Mouse (Mus musculus) G1E (cell line): ENCODE measurements around the gene Stag1. TPM values are rescaled to one million over a fixed set of nuclear protein-coding genes. Genes with fewer than 3 reads are reported as not detected.

Experiments
- ATAC-seq: 2 replicates; pipeline ENCODE4 v1.8.0; 2016; ENCODE audit warnings: mild to moderate bottlenecking; ENCODE audit not compliant: insufficient number of reproducible peaks, poor library complexity, low FRiP score, severe bottlenecking; ENCODE audit errors: extremely low read depth
- DNase-seq: peaks from one replicate; pipeline ENCODE4 v3.0.0; 2012; ENCODE audit warnings: low spot score
- H3K27me3 ChIP-seq: 2 replicates; pipeline ENCODE4 v1.6.1; 2012; ENCODE audit warnings: mild to moderate bottlenecking, low read length, inconsistent platforms; ENCODE audit not compliant: insufficient read depth
- H3K36me3 ChIP-seq: replicated peaks from 2 replicates; pipeline ENCODE3; 2012; ENCODE audit warnings: mild to moderate bottlenecking, inconsistent platforms
- H3K4me1 ChIP-seq: 2 replicates; pipeline ENCODE4 v1.6.1; 2012; ENCODE audit warnings: low read depth, low read length, inconsistent platforms, mixed read lengths; ENCODE audit not compliant: insufficient read depth
- H3K4me3 ChIP-seq: 2 replicates; pipeline ENCODE4 v1.5.1; 2012; ENCODE audit warnings: low read depth, mild to moderate bottlenecking, inconsistent platforms, low read length, moderate library complexity, mixed read lengths
- H3K9me3 ChIP-seq: replicated peaks from 2 replicates; pipeline ENCODE4 v1.6.1; 2012; ENCODE audit warnings: inconsistent platforms
- CTCF ChIP-seq: IDR thresholded peaks from 2 replicates; pipeline ENCODE4 v1.5.1; 2012; ENCODE audit warnings: low read depth, low read length, inconsistent platforms, mixed read lengths
- GATA1 ChIP-seq: IDR thresholded peaks from 2 replicates; pipeline ENCODE4 v1.6.1; 2012; ENCODE audit warnings: borderline replicate concordance, low read length, inconsistent platforms, mixed read lengths
- GATA2 ChIP-seq: IDR thresholded peaks from 2 replicates; pipeline ENCODE4 v1.6.1; 2012; ENCODE audit warnings: low read depth, low read length, inconsistent platforms, borderline replicate concordance
- POLR2AphosphoS5 ChIP-seq: IDR thresholded peaks from 2 replicates; pipeline ENCODE4 v1.6.1; 2012; ENCODE audit warnings: low read depth, low read length, inconsistent platforms; ENCODE audit not compliant: insufficient replicate concordance
- TAL1 ChIP-seq: conservative IDR thresholded peaks from 2 replicates; pipeline ENCODE4 v1.6.1; 2012; ENCODE audit warnings: low read depth, low read length, inconsistent platforms, mixed read lengths
- polyA plus RNA-seq: library from polyadenylated mRNA; stranded (reverse); fragments of >175 nt; gene quantifications from 2 replicates; pipeline ENCODE4 v1.2.3, GENCODE M21; 2012
- total RNA-seq, 2 experiments: library from RNA; stranded (forward) in 1 of 2; stranded (reverse) in 1 of 2; fragments of 200-1000 nt in 1 of 2; fragments of >200 nt in 1 of 2; fragmentation: Nextera tagmentation in 1 of 2; gene quantifications; 2 replicates each; pipeline ENCODE4 v1.2.3; 2014 to 2017

Stag1 gene
- total and polyA plus RNA-seq, 3 experiments: 2.9 to 75.4 (median 71.5) TPM

DNA sequence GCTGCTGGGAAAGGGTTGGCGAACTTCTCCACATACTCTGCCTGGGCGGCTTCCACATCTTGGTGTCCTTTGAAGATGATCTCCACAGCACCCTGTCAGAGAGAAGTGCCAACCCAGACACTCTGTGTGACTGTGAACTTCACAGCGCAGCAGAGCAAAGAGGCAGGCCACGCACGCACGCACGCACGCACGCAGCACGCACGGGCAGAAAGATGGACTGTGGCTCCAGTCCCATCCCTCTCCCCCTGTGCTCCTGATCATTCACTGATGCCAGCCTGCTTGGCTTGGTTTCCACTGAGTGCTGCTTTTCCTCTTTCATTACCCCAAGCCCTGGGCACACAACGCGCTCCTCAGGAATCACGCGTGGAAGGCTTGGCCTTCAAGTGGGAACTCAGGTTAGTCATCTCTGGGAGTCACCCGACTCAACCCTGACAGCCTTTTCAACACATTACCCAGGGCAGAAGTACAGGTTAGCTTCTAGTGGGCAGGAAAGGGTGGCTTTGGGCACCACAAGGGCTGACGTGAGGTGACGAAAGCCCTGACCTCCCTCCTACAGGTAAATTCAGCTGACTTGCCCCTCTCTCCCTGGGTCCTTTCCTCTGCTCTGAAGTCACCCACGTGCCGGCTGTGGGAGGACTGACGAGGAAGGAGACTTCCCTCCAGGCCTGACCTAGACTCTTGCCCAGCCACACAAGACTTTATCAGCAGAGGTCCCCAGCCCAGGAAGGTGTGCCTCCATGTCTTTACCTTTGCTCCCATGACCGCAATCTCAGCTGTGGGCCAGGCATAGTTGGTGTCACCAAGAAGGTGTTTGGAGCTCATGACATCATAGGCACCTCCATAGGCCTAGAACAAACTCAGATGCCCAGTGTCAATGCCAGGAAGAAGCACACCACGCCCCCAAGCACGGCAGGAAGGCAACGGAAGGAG lies 387.0 kb downstream of the Stag1 start:
- no peak for ATAC-seq
- TF ChIP-seq POLR2AphosphoS5: no peak
- no peak for TF ChIP-seq GATA2
- TF ChIP-seq TAL1: no peak
- Histone ChIP-seq H3K4me3 (no peak overlapping the region), H3K4me1 (no peaks in the 10 kb centered on the region), H3K27me3 (no peaks in the 10 kb centered on the region), H3K9me3 (no peaks in the 10 kb centered on the region), H3K36me3 (peaks cover 23% of the 10 kb centered on the region)
- no peak for DNase-seq

DNA sequence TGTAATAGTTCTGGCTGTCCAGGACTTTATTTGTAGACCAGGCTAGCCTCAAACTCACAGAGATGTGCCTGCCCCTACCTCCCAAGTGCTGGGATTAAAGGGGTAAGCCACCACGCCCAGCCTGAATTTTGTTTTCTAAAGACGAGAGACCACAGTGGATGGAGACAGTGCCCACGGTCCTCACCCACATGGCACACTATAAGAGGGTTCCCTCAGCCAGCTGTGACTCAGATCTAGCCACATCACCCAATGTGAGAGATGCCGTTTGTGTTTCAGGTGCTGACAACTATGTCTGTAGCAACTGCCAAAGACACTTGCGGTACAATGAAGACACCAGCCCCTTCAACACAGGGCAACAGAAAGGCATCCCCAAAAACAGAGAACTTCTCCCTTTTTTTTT lies 389.4 kb downstream of the Stag1 start:
- Histone ChIP-seq H3K9me3 (no peaks in the 10 kb centered on the region), H3K4me1 (no peaks in the 10 kb centered on the region), H3K4me3 (no peak overlapping the region), H3K27me3 (no peaks in the 10 kb centered on the region), H3K36me3 (peaks cover 23% of the 10 kb centered on the region)
- DNase-seq (no peak), ATAC-seq (no peak)
- no peak for TF ChIP-seq TAL1
- no peak for TF ChIP-seq GATA1
- no peak for TF ChIP-seq CTCF
- no peak for TF ChIP-seq POLR2AphosphoS5
- no peak for TF ChIP-seq GATA2

DNA sequence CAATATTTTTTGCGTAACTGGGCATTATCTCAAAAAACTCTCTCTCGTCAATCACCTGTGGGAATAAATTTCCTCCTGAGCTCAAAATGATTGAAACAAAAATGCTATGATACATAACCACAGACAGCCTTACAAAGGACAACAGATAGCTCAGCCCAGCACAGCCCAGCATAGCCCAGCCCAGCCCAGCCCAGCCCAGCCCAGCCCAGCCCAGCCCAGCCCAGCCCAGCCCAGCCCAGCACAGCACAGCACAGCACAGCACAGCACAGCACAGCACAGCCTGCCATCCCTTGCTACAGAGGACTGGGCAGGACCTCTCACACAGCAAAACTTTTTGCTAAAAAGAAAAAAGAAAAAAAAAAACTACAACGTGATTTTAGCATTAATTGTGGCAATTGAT lies 390.3 kb downstream of the Stag1 start:
- Histone ChIP-seq H3K9me3 (no peaks in the 10 kb centered on the region), H3K27me3 (no peaks in the 10 kb centered on the region), H3K4me3 (no peak overlapping the region), H3K36me3 (peaks cover 19% of the 10 kb centered on the region), H3K4me1 (no peaks in the 10 kb centered on the region)
- TF ChIP-seq CTCF (no peak), GATA2 (no peak), GATA1 (no peak), POLR2AphosphoS5 (no peak), TAL1 (no peak)
- no peak for ATAC-seq
- no peak for DNase-seq

- no peak for DNase-seq
- Histone ChIP-seq H3K4me1 (no peaks in the 10 kb centered on the region), H3K9me3 (no peaks in the 10 kb centered on the region), H3K4me3 (no peak overlapping the region), H3K36me3 (peaks cover 22% of the 10 kb centered on the region), H3K27me3 (no peaks in the 10 kb centered on the region)
- no peak for ATAC-seq
- no peak for TF ChIP-seq POLR2AphosphoS5
- TF ChIP-seq GATA1: no peak
- TF ChIP-seq GATA2: no peak
- no peak for TF ChIP-seq TAL1
- no peak for TF ChIP-seq CTCF
These were observed 393.0 kb downstream of the Stag1 start for GRCm38 (mm10) chr9:100990609-100991008.

GRCm38 (mm10) chr9:100991321-100991720 lies 393.7 kb downstream of the Stag1 start:
- ATAC-seq (no peak), DNase-seq (no peak)
- H3K36me3 ChIP-seq: peaks cover 25% of the 10 kb centered on the region
- H3K4me1 ChIP-seq: no peaks in the 10 kb centered on the region
- H3K9me3 ChIP-seq: no peaks in the 10 kb centered on the region
- H3K27me3 ChIP-seq: no peaks in the 10 kb centered on the region
- TF ChIP-seq TAL1 (no peak), GATA2 (no peak), POLR2AphosphoS5 (no peak), GATA1 (no peak), CTCF (no peak)
- no peak overlapping the region for H3K4me3 ChIP-seq

GRCm38 (mm10) chr9:100992191-100992590 lies 394.6 kb downstream of the Stag1 start:
- no peak overlapping the region for H3K4me3 ChIP-seq
- no peak for ATAC-seq
- H3K4me1 ChIP-seq: no peaks in the 10 kb centered on the region
- no peaks in the 10 kb centered on the region for H3K9me3 ChIP-seq
- DNase-seq: no peak
- TF ChIP-seq GATA1: no peak
- TF ChIP-seq GATA2: no peak
- no peak for TF ChIP-seq CTCF
- no peak for TF ChIP-seq TAL1
- no peak for TF ChIP-seq POLR2AphosphoS5
- peaks cover 25% of the 10 kb centered on the region for H3K36me3 ChIP-seq
- H3K27me3 ChIP-seq: no peaks in the 10 kb centered on the region
